Mouse (Mus musculus) retina, postnatal 1 day (tissue): ENCODE results near the gene Tmem94.

Source experiments
- DNase-seq: peaks from one replicate; pipeline ENCODE4 v3.0.0-alpha.2; 2012

Gene Tmem94

DNA sequence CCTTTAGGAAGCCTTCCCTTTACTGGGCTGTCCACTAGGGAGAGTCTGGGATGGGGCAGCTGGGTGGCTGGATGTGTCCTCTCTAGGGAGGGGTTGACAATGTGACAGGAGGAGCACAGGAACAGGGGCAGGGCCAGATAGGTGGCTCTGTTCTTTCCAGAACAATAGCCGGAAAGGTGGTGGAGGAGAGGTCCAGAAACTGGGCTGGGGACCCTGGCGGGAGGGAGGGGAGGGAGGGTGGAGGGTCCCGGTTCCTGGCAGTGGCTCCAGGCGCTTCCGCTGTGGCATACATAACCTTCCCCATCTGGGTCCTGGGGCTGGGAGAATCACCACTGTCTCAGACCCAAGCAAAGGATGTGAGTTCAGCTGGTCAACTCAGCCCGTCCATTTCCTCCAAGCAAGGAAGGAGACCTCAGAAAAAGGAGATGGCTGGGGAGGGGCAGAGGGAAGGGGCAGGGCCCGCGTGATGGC lies 44.1 kb downstream of the Tmem94 start:
- no peak for DNase-seq

DNA sequence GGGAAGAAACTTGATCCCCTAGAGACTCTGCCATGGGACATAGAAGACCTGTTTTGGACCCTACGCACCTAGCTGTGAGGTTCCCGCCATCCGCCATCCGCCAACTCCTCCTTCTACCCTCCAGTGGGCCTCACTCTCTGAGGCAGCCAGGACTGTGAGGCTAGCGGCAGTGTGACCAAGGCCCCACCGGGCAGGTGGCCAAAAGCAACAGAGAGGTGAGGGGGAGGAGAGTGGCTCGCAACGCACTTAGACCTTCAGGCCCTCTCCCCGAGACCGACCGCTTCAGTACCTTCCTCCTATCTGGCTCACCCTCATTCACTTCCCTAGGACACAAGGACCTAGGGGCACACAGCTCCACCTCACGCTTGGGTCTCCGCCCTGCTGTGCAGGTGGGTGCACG lies 45.1 kb downstream of the Tmem94 start:
- DNase-seq: no peak

DNA sequence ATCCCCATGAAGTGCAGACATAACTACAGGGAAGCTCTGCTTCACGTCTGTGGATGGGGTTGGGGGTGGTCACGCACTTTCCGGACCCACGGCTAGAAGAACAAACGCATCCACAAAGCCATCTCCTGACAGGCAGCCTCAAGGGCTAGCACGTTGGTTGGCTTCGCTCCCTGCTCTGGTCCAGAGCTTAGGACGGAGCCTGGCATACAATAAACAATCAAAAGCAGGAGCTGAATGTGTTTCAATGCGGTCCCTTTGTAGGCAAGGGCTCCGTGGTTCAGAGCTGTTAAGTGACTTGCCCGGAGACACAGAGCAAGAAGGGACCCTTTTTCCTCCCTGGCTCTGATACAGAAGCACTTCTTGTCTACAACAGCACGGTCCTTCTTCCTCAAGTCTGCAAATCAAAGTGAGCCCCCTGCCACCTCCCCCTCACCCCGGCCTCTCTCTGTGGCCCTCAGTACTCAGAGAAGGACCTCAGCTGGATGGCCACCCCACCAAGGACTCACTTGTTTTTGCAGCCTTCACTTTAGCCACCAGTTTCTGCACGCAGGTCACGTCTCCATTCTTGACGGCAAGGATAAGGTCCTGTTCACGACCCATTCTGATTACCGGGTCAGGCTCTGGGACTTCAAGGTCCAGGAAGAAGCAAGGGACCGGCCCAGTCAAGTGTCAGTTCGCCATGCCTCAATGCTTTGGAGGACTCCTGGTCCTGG lies 46.3 kb downstream of the Tmem94 start:
- no peak for DNase-seq

DNA sequence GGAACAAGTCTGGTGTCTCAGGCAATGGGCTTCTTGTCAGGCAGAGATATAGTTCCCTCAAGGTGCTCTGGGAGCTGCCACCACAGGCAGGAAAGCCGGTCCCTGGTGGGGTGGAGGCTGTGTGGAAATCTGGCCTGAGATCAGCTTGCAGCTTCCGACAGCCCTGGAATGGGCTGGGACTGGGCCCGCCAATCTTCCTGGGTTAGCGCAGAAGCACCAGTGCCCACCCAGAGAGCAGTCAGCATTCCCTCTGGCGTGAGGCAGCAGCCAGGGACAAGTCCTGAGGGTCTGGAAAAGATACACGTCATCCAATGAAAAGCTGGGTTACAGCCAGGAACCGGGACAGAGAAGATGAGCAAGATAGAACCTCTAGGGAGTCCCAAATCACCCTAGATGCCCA lies 46.9 kb downstream of the Tmem94 start:
- no peak for DNase-seq

DNA sequence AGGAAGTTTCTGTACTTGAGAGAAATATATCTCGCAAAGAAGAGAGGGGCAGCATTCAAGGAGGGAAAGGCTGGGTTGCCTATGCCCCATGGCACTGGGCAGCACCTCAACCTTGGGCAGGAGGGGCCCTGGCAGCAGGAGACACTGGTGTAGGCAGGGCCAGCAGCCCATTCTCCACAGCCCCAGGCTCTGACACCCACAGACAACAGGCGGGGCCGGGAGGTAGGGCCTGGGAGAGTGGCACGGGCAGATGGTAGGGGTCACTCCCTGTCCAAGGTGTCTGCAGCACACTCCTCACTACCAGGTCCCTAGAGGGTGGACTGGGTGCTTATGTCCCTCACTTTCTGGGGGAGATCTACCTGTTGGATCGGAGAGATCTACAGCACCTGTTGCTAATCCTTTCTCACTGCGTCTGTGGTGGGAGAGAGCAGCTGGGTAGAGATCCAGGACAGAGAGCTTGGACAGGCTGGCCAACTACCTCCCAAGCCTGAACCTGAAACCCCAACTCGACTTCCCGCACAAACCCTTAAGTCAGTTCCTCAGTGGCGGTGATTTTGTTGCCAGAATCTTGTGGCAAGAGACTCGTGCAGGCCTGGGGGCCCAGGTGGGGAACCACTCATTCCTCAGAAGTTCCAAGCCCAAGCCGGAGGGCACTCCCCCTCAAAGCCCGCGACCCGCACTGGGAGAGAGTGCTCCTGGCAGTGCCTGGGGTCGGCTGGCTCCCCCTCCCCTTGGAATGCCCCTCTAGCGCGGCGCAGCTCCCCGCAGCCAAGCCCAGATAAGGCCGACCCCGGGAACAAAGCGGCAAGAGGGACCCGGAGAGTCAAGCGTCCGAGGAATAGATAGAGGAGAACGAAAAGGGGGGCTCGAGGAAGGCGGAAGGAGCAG lies 47.5 kb downstream of the Tmem94 start:
- no peak for DNase-seq

DNA sequence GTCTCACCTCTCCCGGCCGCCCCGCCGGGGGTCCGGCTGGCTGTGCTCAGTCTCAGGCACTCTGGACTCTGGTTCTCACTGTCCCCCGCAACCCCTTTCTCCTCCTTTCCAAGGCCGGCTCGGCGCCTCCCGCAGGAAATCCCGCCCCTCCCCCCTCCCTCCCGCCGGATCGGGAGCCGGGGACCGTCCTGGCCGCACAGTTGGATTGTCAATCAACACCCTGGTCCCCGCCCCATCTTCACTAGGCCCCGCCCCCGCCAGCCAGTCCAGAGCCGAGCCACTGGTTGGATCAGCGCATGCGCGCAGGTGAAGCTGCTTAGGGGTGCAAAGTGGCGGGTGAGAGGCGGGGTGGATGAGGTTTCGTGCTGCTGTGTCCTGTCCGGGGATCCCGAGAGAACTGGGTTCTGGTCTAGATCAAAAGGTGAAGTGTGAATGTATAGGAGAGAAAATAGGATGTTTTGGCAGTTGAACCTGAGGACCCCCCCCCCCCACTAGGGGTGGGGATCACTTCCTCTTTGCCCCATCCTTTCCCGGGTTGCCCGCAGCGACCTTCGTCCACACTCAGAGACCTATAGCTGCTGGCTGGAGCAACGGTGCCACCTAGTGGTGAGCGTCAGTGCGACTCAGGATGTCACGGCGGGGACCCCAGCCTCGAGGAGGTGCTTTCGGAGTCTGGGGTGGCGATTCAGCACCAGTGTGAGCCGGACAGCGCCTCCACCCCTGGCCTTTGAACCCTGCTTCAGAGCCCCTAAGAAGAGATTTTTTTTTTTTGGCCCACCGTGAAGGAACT lies 48.5 kb downstream of the Tmem94 start, which contains the start of gene Caskin2:
TSS of gene Caskin2 (minus strand) at position 133 of the 790 bp plus-strand sequence.
- peak; percentile 97 for DNase-seq

DNA sequence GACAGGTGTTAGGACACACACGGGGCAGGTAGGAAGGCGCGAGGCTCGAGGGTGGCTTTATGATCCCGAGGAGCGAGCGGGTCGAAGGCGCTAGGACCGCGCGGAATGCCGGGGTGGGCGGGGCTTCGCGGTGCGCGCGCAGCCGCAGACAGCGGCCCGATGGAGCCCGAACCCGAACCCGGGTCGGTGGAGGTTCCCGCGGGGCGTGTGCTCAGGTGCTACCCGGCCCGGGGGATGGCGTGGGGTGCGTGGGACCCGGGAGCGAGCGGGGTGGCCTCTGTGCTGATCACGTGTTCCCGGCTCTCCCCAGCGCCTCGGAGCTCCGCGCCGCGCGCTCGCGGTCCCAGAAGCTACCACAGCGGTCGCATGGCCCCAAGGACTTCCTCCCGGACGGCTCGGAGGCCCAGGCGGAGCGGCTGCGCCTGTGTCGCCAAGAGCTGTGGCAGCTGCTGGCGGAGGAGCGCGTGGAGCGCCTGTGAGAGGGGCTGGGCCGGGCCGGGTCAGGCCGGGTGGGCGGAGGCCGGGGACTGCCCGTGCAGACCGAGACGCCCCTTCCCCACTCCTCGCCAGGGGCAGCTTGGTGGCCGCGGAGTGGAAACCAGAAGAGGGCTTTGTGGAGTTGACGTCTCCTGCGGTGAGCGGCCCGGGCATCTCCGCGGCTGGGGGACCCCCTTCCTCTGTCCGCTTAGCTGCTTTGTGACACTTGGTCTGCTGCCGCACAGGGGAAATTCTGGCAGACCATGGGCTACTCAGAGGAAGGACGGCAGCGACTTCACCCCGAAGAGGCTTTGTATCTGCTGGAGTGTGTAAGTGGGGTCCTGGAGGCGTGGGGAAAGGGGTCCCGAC lies 49.6 kb downstream of the Tmem94 start, which contains the start of gene Tsen54:
TSS of gene Tsen54 (plus strand) at position 120 of the 846 bp plus-strand sequence.
- DNase-seq: peak; percentile 85

DNA sequence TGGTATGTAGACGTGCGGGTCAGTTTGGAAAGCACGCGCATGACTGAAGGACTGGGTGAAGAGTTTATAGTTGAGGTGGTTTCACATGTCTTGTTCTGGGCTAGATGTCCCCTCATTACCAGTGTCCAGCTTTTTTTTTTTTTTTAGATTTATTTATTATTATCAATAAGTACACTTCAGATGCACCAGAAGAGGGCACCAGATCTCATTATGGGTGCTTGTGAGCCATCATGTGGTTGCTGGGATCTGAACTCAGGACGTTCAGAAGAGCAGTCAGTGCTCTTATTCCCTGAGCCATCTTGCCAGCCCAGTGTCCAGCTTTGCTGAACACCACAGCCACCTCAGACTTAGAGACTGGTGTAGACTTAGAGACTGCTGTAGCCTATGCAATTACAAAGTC lies 52.1 kb downstream of the Tmem94 start:
- no peak for DNase-seq

DNA sequence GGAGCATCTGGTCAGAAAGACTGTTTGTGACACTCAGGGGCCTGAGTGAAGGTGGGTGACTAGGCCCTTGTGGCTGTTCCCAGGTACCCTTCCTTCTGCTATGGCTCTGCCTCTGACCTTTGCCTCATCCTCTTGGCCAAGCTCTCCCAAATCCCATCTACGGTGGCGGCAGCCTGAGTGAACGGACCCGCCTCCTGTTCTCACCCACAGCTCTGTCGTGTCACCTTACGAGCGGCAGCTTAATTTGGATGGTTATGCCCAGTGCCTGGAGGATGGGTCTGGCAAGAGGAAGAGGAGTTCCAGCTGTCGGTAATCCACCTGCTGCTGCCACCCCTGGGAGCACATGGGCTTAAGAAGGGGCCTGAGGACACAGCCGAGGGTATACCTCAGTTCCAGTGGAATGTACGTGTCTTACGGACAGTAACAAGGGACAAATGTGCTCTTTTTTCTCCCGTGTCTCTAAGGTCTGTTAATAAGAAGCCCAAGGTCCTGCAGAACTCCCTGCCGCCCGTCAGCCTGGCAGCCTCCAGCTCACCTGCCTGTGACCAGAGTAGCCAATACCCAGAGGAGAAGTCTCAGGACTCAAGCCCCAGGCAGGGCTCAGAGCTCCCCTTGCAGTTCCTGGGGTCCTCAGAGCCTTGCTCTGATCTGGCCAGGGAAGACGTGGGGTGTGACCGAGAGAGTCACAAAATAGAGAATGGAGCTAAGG lies 54.8 kb downstream of the Tmem94 start:
- DNase-seq: no peak

DNA sequence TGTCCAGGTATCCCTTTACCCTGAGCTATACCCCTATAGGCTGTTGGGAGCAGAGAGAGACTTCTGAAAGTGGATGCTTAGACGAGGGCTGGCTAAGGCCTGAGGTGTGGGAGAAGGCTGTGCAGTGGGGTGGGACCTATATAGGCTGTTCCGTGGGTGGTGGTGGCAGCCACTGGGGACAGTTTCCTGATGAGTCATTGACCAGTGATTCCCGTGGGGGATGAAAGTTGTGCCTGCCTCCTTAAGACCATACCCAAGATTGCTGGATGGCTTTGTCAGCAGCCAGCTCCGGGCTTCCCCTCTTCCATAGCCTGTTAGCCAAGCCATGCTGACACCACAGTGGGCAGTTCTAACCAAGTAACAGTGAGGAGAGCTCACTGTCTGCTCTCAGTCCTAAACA lies 55.8 kb downstream of the Tmem94 start:
- no peak for DNase-seq

DNA sequence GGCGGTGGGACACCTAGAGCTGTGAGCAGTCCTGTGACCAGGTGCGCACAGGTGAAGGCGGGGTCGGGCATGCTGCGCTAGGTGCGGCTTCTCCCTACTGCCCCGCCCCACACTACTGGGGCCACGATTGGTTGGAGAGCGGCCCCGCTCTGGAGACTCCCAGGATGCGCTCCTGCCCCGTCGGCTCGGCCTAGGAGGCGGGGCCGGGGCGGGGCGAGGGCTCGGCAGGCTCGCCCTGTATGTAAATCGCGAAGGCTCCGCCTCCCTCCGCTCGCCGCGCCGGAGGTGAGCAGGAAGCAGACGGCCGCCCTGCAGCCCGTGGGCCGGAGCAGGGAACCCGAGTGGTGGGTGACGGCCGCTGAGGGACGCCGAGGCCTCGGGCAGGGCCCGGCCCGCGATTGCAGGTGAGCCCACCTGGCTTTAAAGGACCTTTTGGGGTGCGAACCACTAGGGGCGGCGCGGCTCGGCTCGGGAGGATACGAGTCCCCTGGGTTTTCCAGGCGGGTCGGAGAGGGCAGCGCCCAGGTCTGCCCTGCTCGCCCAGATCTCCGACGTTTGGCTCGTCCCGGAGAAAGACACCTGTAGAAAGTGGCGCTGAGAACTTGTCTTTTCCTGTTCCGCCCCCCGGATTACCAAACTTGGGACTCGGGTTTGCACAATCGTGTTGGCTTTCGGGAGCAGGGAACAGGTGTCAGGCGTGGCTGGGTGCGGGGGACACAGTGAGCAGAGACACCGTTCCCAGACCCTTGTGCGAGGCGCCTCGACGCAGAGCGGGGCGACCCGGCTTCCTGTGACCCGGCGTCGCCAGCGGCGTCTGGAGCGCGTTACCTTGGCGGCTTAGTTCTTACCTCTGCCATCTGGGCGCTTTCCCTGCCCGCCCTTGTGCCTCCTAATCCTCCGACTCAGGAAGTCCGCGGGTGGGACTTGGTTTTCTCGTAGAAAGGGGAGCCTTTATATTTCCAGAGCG lies 58.8 kb downstream of the Tmem94 start, which contains the start of gene Llgl2:
TSS of gene Llgl2 (plus strand) at position 276 of the 967 bp plus-strand sequence.
- peak; percentile 92 for DNase-seq

DNA sequence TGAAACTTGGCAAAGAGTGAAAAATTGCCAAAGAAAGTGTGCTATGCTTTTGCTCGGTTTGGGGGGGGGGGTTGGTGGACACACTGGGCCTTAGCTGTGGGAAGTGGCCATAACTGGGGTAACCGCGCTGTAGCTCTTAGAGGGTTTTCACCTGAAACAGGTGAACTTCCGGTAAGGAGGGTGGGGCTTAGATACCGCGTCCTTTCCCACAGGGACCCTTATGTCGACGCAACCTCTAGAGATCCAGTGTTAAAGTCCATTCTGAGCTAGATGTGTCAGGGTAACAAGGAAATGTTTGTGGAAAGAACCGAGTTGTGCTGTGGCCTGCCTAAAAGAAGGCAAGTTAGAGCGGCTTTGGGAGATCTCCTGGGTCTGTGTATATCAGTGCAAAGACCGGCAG lies 59.6 kb downstream of the Tmem94 start:
- DNase-seq: no peak

DNA sequence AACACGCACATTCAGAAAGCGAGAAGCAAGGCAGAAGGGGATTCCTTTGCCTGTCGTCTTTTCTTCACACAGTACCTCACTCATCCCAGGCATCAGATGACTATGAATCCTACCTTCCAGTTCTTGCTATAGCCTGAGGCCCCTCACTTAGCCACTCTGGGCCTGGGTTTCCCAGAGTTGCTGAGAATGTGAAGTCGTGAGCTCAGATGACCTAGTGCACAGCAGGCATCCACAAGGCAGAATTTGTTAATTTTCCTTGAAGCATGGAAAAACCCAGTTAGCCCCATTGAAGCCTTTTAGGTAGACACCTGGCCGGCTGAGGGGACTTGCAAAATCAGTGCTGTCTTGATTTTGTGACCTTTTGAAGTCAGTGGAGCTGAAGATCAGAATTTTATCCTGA lies 61.3 kb downstream of the Tmem94 start:
- no peak for DNase-seq

DNA sequence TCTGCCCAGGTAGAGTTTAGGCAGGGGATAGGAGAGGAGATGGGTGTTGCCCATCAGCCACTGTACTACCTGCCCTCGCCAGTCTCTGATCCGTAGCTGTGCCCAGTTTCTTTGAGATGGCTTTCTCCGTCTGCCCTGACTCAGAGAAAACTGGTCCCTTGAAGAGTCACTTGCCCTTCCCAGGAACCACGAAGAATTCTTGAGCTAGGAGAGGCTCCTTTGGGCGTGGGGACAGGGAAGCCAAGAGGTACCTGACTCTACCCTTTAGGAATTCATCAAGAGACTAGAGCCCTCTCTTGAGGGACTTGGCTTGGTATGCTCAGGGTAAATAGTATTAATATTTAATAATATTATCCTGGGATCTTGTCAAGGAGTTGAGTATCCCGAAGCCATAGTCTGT lies 62.4 kb downstream of the Tmem94 start:
- no peak for DNase-seq

DNA sequence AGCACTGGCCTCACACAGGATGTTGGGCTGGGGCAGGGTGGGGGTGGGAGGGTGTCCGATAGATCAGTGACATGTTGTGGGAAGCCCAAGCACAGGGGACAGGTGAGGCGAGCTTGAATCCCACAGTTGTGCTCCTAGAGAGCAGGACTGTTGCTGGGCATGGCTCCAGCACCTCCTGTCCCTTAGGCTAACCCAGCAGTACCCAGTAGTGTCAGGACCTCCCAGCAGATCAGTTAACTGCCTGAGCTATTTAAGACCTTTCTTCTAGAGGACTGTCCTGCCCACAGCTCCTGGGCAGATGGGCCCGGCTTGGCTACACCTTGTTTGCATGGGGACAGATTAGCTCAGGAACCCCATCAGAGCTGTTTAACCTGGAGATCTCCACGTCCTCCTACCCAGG lies 63.8 kb downstream of the Tmem94 start:
- DNase-seq: no peak

DNA sequence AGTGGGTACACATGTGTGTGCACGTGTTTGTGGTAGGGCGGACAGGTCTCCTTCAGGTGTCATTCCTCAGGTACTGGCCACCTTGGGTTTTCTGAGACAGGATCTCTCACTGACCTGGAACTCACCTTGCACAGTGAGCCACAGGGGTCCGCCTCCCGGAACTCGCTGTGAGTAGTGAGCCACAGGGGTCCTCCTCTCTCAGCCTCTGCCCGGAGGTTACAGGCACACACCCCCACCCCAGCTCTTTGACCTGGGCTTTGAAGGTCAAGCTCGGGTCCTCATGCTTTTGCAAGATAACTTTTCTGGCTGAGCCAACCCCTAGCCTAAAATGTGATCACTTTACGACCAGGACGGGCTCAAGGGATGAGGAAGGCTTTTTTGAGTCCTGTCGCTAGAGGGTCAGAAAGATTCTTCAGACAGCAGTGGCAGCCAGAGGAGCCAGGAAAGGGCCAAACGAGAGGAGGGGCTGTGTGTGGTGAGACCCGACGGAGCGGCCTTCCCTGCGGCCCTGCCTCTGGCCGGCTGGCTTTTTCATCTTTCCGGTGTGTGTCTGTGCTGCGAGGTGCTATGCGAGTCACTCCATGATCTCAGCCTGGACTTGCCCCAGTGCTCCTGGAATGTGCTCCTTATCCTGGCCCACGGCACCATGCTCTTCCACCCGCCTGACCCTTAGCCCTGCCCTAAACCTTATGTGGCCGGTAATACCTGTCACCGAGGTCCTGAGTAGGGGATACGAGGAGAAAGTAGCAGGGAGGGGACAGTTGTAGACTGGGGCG lies 65.5 kb downstream of the Tmem94 start:
- DNase-seq: no peak

DNA sequence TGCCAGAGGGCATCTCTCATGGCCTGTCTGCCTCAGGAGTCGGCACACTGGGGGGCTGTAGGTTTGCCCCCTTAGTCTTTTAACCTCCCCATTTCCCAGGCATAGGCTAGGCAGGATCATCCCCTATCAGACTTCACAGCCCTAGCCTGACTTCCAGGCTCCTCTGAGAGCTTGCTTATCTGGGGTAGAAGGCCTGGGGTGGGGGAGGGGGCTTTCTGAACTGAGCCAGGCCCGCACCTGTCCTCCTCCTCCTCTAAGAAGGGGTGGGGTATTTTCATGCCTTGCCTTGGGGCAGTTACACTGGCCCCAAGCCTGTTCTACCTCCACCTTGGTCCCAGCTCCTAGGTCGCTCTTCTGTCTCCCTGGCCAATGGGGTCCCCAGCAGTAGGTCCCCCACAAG lies 66.3 kb downstream of the Tmem94 start:
- no peak for DNase-seq

DNA sequence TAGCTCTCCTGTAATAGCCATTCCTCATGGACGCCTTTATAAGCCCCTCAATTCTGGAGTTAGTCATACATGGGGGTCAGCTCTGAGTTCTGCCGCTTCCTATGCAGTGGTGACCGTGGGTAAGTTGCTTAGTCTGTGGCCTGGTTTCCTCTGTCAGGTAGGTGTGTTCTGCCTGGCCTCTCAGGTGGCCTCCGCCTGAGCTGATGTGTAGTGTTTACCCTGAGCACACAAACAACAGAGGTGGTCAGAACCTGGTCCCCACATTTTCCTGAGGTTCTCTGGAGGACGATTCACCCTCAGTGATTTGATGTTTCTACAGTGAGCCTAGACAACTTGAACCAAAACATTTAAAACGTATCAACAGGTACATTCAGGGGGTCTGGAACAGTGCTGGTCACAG lies 66.8 kb downstream of the Tmem94 start:
- no peak for DNase-seq

DNA sequence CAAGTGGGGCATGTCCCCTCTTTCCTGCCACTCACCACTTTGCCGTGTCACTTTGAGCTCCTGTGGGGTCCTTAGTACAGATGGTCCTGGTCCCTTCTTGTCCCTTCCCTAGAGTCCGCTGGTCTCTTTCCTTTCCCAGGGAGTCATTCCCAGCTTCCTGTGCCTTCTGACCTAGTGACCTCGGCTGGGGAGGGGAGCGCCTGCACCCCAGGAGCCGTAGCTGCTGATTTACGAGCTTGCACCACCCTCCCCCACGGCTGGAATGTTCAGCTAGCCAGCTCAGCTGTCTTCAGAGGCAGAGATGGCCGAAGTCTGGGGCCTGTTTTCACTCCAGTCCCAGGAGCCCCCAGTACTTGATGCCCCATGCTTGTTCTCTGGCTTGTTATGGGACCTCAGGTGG lies 67.3 kb downstream of the Tmem94 start:
- DNase-seq: no peak
